Mouse (Mus musculus) lung, postnatal 10 days (tissue): ENCODE data around the gene Pole3.

Source experiments
- DNase-seq: peaks from one replicate; pipeline ENCODE4 v3.0.0; 2021

Pole3 gene

DNA sequence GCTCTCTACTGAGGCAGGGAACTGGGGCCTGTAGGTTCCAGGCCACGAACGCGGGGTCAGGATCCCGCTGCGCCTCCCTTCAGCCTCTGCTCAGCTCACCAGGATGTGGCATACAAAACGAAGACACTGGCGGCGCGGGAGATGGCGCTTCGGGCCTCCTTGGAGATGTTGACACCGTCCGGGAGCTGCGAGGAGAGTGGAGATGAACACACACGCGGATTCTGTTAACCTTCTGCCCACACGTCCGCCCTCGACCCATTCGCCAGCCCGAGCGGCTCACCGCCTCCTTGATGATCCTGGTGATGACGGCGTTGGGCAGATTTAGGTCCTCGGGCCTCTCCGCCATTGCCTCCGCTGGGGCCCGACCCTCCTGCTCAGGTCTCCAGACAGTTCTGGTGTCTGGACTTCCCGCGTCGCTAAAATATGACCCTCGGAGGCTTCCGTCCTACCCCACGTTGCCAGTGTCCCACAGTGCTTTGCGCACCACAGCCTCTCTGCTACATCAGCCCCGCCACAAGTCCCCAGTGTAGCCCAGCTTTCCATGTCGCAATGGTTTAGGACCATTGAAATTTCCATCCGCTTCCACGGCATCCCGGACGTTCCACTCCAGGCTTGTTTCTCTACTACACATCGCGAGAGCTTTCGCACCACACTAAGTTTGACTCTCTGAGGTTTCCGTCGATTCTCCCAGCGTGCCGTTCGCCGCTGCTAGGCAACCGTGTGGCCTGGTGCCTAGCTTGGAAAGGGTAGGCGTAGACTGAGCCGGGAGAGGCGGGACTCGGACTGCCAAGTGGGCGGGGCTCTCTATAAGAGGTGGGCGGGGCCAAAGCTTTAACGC, at the start of gene Pole3, which contains the start of gene 4933430I17Rik:
Gene Pole3 (minus strand): TSS at position 418 of the 838 bp plus-strand sequence.
Gene 4933430I17Rik (plus strand): TSS at position 719 of the 838 bp plus-strand sequence.
- DNase-seq: peak; percentile 98

GRCm38 (mm10) chr4:62570029-62570428, 45.2 kb upstream of the Pole3 start:
- no peak for DNase-seq

- no peak for DNase-seq
These were observed 44.7 kb upstream of the Pole3 start for GRCm38 (mm10) chr4:62569603-62570002.

DNA sequence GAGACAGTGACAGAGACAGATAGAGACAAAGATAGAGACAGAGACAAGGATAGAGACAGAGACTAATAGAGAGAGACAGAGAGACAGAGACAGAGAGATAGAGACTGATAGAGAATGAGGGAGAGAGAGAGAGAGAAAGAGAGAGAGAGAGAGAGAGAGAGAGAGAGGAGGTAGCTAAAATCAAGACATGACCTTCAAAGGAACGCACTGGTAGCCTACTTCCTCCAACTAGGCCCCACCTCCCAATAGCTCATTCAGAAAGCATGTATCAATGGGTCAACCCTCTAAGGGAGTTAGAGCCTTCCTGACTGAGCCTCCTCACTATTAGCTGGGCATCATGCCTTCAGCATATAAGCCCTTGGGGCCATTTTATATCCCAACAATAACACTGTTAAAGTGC, 43.5 kb upstream of the Pole3 start:
- no peak for DNase-seq

- DNase-seq: no peak
These were observed 42.8 kb upstream of the Pole3 start for GRCm38 (mm10) chr4:62567696-62568095.

DNA sequence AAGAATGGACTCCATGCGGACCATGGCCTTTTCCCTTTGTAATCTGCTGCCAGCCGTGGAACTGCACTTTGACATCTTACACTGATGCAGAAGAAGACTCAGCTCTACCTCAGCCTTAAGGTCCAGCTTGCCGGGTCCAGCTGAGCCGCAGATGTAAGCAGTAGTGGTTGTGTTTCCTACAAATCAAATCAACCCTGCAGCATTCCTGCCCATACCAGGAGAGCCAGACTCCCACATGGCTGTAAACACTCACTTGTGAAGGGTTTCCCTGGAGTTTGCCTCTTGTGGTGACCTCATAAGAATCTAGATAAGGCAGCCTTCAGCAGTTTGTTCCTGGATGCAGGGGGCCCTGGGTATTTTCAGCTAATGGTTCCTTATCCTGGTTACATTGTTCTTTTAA, 41.7 kb upstream of the Pole3 start:
- DNase-seq: no peak

DNA sequence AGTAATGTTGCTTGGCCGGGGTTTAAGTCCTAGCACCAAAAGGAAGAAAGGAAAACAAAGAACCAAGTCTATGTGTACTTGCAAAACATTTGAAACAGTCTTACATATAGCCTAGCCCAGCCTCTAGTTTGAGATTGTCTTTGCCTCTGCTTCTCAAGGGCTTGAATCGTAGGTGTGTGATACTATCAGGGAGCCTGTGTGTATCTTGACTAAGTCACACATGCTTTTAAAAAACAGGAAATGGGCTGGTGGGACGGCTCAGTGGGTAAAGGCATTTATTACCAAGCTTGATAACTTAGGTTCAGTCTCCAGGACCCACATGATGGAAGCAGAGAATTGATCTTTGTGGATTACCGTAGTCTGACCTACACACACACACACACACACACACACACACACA, 37.1 kb upstream of the Pole3 start:
- DNase-seq: no peak

DNA sequence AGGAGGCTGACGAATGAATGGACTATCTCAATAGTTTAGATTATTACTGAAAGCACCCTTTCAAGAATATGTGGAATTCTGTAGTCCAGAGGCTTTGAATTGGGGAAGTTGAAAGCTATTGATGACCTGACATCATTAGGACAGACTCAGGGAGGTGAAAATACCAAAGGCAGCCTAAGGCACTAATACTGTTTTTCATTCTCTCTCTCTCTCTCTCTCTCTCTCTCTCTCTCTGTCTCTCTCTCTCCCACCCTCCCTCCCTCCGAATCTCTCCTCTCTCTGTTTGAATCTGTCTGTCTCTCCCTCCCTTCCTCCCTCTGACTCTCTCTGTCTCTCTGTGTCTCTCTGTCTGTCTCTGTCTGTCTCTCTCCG, 36.7 kb upstream of the Pole3 start:
- no peak for DNase-seq

- peak; percentile 89 for DNase-seq
These were observed 36.2 kb upstream of the Pole3 start for GRCm38 (mm10) chr4:62560963-62561629.

DNA sequence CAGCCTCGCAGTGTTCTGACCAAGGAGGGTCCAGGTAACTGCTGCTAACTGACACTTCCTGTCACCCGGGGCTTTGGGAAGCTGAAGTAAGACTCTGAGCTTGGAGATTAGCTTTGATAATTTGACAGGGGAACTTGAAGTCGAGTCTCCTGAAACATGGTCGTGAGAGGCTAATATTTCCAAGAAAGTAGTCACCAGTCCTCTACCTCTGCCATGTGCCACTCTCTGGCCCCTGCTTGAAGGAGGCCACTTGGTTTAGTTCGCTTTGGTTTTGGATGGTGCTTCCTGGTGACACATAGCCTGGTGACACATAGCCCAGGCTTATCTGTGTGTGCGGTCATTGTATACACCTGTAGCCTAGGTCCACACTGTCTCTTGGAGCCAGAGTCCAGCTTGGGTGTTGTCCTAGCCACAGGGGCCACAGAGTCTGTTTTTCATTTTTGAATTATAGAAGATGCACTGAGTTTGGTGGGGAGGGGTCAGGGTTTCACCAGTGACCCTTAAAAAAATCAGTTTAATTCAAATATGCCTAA, 35.0 kb upstream of the Pole3 start, which contains the start of gene Rgs3:
Gene Rgs3 (plus strand): TSS at position 51 of the 533 bp plus-strand sequence.
- DNase-seq: no peak

GRCm38 (mm10) chr4:62557436-62557835, 32.6 kb upstream of the Pole3 start:
- no peak for DNase-seq

DNA sequence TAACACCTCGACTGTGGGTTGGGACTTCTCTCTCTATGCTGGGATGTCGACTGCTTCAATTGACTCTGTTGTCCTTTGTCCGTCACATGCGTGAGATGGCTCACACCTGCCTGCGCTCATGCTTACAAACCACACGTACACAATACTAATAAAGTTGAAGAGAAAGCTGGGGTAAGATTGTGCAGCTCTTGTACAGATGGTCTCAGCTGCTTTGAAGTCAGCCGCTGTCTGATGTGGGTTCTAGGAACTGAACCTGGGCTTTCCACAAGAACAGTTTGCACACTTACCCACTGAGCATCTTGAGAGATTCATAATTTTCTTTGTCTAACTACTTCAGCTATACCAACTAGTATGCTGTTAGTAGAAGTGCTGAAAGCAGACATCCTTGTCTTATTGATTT, 27.1 kb upstream of the Pole3 start:
- DNase-seq: no peak

DNA sequence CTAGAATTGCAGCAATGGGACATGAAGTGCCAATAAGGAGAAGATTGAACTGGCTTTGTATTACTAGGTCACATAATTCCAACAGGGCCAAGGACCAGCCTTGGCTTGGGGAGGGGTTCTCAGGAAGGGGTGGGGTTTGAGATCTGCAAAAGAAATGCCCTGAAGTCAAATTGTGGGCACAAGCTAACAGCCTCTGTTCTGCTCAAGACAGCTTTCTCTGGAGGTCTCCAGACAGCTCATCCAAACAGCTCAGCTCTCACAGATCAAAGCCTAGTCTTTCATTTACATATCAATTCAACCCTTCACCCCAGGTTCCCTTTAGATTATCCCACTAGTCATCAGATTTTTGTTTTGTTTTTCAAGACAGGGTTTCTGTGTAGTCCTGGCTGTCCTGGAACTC, 19.9 kb upstream of the Pole3 start:
- no peak for DNase-seq

GRCm38 (mm10) chr4:62543782-62544181, 18.9 kb upstream of the Pole3 start:
- no peak for DNase-seq

GRCm38 (mm10) chr4:62541802-62542201, 16.9 kb upstream of the Pole3 start:
- no peak for DNase-seq

GRCm38 (mm10) chr4:62533729-62534128, 8.9 kb upstream of the Pole3 start:
- no peak for DNase-seq

DNA sequence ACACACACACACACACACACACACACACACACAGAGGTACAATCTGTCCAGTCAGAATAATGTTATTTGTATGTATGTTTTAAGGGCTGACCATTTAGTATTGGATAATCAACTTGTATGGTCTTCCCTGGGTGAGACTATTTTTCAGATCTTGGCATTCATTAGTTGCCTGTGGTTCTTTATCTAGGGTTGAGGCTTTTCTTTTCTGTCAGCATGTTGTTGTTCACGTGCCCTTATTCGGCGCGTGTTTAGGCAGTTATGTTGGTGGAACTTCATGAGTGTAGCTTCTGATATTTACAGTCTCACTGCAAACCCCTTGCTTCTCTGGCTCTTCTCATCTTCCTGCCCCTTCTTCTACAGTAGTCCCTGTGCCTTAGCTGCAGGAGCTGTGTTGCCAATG, 2.8 kb upstream of the Pole3 start:
- DNase-seq: no peak

- no peak for DNase-seq
These were observed 1.4 kb upstream of the Pole3 start for GRCm38 (mm10) chr4:62526256-62526655.

- no peak for DNase-seq
These were observed 582 bp upstream of the Pole3 start for GRCm38 (mm10) chr4:62525489-62525811.

GRCm38 (mm10) chr4:62520892-62521400, 3.9 kb downstream of the Pole3 start:
- DNase-seq: no peak

GRCm38 (mm10) chr4:62519849-62520233, 5.0 kb downstream of the Pole3 start, which contains the start of gene Alad:
Alad (minus strand) TSS chr4:62519918.
- peak; percentile 93 for DNase-seq

- no peak for DNase-seq
These were observed 5.6 kb downstream of the Pole3 start for GRCm38 (mm10) chr4:62519122-62519848.
